Mouse (Mus musculus) cerebellum, postnatal 10 days (tissue): ENCODE results near the gene Evi2.

ENCODE experiments used
- DNase-seq, 2 experiments: peaks; one replicate each; pipeline ENCODE4 v3.0.0; 2021; ENCODE audit warnings: mixed read lengths in 2 of 2

Gene Evi2

DNA sequence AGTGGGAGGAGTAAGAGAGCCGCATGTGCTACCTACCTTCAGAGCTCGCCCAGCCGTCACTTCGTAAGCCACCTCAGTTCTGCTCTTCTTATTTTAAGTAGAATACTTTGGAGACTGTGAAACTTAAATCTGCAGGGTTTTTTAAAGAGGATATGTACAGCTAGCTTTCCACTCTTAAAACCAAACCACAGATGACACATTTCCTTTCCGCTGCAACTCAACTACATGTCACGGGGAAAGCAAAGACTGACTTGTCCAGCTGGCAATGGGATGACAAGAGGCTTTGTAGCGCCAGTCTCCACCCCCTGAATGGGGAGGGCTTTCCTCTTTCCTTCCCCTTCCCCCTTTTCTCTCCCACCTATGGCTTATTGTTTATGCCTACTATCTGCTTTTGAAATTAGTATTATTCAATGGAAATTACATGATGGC lies at the start of gene Evi2, which contains the start of gene Evi2a:
Gene Evi2, minus strand, starts transcription at position 257 of the 429 bp plus-strand sequence.
Gene Evi2a, minus strand, starts transcription at position 277 of the 429 bp plus-strand sequence.
- no peak for DNase-seq

DNA sequence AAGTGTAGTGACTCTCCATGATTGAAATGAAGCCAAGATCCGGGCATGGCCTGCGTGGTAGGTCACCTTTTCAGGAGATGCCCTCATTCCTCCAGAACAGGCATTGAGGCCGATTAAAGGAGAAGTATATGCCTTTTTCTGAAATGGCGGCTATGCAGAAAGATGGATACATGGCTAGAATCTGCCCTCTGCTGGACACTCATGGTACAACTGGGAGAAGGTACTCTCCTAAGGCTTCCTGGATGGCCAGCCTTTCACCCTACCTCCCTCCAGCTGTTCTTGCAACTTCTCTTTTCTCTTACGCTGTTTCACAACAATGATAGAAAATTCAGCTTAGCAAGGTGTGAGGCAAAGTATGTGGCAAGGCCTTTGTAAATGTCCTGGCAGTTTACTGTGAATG lies 47.4 kb upstream of the Evi2 start:
- DNase-seq = peak; percentile 87 to 91

DNA sequence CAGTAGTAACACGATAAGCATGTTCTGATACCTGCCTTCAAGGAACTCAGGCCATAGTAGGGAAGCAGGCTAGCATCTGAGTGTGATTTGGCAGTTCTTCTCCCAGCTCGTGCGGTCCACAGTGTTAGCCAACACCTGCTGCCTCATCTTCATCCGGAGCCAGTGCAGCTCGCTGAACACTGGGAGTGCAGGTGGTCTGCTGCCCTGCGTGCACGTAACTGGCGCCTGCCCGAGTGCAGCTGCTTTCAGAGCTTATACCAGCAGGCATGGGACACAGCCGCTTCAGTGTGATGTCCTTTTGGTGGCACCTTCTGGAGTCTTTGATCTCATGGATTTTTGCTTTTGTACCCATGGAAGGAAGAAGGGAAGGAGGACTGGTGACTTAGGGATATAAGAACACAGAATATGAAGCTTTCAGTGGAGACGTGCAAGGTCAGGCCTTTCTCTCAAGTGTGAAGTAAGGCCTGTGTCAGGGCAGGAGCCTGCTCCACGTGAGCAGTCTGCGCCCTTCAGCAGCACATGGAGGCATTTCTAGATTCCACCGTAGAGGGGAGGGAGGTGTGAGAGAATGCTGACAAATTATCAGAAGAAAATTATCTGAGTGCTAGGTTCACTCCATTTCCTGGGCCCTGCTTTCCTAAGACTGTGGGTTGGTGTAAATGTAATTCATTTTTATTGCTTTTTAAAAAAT lies 45.1 kb upstream of the Evi2 start:
- peak; percentile 63 to 69 for DNase-seq

DNA sequence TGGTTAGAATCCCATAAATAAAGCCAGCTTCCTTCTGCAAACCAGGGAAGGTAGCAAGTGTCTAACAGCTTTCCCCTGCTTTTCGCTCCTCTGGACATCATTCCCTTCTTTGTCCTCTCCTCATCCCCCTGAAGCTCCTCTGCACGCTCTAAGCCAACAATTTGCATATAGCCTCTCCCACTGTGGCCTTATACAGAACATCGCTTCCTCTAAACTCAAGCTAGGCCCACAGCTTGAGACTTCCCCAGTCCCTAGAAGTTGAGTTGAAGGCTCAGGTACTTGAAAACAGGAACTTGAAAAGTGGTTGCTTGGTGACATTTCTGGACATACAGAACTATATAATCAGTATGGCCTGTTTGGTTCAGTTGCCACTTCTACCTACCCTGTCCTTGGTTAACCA lies 43.4 kb upstream of the Evi2 start:
- no peak for DNase-seq

DNA sequence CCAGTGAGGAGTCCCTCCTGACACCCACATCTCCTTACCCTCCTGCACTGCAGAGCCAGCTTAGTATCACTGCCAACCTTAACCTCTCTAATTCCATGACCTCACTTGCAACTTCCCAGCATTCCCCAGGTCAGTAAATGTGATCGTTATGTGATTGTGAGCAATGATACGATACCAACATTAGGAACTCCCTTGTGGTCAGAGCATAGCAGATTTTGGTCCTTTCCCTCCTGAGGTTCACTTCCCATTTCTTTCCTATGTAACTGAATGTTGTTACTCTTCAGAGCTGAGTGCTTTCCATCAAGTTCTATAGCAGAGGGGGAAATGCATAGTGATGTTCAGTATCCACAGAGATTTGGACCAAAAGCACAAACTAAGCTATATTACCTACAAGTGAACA lies 39.9 kb upstream of the Evi2 start:
- DNase-seq = no peak

DNA sequence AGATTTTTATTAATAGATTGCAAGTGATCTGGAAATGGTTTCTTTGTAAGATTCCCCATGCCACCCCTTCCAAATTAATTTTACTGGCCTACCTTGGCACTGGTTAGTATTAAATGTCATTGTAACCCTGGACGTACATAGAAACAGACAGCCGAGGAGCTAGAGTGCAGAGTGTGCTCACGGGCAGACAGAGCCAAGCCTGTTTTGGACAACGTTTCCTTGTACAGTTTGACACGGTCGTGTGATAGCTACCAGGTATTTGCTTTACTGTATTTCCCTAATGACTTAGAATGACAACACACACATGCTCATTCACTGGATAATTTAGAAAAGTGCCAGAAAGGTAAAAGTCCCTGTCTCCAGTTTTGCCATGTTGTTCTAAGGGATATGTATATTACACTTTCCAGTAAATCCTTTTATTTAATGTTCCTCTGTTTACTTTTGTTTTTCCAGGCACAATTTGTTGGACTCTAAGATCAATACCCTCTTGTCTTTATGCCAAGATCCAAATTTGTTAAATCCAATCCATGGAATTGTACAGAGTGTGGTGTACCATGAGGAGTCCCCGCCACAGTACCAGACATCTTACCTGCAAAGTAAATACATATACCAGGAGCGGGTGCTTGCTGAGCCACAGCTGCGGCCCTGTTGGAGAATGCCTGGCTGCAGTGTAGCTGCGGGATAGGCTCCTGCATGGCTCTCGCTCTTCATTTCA lies 38.0 kb upstream of the Evi2 start:
- DNase-seq = no peak

DNA sequence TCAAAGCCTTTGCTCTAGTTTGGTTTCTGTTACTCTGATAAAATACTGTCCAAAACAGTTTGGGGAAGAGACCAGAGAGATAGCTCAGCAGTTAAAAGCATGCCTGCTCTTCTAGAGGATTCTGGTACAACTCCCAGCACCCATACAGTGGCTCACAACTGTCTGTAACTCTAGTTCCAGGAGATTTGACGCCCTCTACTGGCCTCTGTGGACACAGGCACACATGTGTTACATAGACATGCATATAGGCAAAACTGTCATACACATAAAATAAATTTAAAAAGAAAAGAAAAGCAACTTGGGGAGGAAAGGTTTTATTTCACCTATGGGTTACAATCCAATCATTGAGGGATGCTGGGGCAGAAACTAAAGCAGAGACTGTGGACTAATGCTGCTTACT lies 36.6 kb upstream of the Evi2 start:
- no peak for DNase-seq

DNA sequence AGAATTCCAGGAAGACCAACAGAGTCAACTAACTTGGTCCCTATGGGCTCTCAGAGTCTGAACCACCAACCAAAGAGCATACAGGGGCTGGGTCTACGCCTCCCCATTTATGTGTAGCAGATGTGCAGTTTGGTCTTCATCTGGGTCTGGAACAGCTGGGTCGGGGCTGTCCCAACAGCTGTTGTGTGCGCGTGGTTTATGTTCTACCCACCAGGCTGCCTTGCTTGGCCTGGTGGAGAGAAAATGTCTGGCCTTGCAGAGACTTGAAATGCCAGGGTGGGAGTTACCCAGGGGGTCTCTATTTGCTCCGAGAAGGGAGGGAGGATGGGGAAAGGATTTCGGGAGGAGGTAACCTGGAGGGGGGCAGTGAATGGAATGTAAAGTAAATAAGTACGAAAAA lies 33.1 kb upstream of the Evi2 start:
- DNase-seq = no peak

DNA sequence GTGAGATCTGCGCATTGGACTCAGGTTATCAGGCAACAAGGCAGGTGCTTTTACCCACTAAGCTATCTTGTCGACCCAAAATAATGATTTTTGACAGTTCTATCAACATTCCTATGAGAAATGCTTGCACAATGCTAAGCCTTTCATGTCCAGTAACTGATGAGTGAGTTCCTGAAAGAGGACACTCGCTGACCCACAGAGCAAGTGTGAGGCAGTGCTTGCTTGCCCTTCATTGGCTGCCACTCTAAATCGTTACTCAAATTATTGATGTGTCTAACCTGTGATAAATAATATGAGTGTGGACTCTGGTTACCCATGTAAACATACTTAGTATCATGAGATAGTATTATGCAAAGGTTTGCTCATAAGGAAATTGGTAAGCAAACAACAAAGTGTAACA lies 30.1 kb upstream of the Evi2 start:
- DNase-seq = no peak

DNA sequence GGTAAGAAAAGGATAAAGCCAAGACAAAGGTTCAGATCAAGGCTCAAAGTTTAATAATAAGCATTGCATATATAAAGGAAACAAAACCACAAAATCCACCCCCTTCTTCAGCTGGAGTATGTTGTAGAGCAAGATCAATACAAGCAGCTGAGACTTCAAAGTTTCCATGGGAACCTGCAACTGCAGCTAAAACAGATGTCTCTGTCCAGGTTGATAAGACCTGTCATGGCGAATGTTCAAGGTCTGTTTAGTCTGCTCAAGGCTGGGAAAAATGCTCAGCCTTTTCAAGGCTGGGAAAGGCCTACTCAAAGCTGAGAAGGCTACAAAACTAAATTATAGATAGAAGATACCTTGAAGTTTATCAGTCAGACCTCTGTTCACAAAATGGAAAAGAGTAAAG lies 22.2 kb upstream of the Evi2 start:
- DNase-seq = no peak

DNA sequence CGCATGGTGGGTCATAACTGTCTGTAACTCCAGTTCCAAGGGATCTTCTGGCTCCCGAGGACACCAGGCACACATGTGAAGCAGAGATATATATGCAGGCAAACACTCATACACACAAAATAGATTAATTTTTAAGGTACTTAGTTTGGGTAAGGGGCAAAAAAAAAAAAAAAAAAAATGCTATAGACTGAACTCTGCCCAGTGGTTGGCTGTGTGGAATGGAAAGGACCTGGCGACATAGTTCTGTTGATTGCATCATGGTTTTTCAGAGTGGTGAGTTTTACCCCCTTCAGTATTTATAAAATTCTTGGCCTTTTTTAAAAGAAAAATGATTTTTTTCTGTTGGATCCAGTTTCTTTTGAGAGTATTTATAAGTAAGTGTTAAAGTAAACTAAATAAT lies 5.9 kb upstream of the Evi2 start:
- DNase-seq = no peak

DNA sequence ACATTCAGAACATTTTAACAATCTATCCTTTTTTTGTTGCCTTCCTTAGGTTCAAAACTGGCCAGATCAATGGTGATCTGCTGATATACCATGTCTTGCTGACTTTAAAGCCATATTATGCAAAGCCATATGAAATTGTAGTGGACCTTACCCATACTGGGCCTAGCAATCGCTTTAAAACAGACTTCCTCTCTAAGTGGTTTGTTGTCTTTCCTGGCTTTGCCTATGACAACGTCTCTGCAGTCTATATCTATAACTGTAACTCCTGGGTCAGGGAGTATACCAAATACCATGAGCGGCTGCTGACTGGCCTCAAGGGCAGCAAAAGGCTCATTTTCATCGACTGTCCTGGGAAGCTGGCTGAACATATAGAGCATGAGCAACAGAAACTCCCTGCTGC lies 5.2 kb upstream of the Evi2 start:
- DNase-seq = no peak

DNA sequence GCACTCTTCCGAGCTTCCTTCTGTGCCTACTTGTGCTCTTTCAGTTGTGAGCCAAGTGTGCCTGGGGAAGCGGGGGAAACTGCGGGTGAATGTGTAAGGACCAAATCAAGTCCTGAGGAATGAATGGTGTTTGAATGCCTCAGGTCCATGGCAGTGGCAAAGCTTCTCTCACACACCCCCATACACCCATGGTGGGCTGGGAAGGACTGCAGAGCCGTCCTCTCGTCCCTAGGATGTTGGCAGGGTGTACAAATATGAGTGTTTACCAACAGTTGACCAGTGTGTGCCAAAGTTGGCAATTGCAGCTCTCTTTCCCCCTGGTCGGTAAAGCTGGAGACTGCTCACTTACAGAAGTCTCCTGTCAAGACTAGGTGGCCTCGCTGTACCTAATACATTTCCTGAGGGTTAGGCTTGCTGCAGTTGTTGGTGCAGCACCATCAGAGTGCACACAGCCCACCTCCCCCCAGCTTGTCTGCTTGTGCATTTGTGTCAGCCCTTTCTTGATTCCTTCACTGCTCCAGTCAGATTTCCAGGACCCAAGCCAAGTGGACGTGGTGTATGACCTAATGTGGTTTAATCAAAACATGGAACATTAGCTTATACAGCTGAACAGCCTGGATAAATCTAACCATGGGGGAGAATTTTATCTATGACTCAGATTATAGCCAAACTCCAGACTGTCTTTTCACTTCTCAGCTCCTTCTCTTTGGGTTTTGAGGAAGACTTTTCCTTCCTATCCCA lies 3.7 kb upstream of the Evi2 start:
- peak; percentile 65 to 76 for DNase-seq

DNA sequence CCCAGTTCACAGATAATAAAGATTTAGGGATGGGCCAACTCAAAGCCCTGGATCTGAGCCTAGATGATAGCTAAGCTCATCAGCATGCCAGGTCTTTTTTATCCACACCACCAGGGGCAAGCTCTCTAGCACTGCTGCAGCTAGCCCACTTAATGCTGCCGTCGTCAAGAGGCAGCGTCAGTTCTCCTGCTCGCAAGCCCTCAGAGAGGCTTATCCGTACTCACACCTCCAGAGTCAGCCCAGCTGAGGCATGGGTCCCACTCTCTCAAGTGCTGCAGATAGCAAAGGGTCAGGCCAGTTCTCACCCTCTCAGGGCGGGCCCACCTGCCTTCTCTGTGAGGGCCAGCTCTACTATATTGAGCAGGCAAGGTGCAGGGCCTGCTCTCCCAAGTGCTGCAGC lies 2.9 kb upstream of the Evi2 start:
- DNase-seq = peak; percentile 18 to 24

DNA sequence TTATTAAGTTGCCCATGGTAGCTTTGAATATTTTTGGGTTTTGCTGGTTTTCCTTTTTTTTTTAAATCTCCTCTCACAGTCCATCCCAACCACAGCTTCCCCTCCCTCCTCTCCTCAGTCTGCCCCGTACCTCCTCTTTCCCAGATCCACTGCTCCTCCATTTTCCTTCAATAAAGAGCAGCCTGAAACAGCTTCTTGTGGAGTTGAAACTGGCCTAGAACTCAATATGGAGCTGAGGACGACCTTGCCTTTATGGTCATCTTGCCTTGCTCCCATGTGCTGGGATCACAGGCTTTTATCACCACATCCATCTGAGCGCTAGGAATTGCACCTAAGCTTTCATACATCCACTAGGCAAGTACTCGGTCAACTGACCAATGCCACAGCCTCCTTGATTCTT lies 1.1 kb upstream of the Evi2 start:
- no peak for DNase-seq

DNA sequence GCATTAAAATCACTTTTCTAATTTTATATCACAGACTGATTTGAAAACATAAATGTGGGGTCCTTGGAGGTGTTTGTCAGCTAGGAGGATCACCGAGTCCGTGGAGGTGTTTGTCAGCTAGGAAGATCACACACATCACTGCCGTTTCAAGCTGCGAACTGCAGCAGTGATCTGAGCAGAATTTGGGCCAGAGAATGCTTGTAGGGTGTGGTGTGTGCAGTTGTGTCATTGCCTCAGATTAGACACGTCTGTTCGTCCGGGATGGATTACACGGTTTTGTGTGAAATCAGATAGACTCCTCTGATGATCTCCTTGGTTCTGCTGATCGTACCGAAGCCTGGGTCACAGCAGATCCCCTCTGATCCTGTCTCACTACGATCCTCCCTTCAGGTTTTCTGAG lies 385 bp upstream of the Evi2 start:
- DNase-seq = no peak

DNA sequence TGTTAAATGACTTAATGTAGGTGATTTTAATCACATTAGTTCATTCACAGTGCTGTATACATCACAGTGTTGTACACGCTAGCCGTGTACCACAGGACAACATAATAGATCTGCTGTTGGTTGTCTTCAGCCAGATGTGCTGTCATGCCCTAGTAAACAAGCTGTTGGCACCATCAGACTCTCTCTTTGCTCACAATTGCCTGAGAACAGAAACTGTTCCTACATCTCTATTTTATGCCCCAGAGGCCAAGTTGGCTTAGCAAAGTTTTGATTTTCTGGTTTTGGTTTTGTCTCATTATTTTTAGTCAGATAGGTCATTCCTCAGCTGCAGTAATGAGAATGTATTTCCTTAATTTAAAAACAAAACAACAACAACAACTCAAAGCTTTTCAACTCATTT lies 653 bp downstream of the Evi2 start:
- DNase-seq = no peak

DNA sequence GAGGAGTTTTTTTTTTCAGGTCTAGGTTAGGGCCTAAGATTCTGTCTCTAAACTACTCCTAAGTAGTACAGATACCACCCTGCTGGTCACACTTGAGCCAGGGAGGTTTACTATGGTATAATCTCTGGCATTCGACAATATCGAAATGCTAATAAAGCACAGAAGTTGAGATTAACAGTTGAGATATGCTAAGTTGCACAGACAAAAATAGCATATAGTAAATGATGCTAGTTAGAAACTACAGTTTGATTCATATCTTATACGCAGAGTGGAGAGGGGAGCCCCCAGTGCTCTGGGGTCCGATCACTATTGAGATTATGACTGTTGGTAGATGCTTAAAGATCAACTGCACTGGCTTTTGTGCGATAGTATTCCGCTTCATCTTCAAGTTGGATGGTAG lies 1.2 kb downstream of the Evi2 start:
- no peak for DNase-seq

DNA sequence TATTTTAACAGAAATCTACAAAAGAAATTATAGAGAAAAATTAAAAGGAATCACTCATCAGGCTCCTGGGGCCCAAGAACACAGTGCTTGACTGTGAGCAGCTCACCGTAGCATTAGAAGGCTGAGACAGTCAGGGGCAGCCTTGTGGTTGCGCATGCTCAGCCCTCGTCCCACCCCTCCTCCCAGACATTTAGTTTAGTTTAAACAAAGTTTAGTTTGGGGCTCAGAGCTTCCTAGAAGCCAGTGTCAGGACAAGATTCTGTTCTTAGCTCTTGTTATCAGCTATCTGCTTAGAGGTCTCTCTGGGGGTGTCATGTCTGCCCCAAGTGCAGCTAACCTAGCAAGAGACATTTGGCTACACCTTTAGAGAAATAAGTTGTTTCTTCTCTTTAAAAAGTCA lies 1.8 kb downstream of the Evi2 start:
- no peak for DNase-seq

DNA sequence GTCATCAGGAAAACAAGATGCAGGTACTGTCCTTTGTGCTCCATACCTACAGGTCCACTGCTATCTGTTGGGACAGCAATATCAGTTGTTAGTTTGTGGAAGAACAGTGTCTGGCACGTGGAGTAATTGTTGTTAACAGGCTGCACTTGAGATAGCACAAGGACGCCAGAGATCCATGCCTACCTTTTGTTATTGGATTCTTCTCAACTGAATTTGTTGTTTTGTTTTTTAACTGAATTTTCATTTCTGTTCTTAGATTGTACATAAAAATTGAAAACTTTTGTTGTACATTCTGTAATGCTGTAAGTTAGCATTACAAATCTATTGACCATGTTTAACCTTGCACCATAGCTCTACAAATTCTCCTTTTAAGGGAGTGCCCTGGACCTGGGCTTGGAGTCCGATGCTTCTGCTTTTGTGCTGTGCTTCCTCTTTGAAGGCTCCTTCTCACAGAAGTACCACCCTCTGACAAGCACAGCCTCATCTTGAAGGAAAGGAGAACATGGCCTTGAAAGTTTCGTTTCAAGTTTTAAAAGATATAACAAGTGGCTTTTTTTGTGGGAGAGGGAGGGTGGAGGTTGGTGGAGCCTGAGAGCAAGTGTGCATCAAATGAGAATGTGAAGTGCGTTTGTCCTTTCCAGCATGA lies 2.5 kb downstream of the Evi2 start:
- no peak for DNase-seq

DNA sequence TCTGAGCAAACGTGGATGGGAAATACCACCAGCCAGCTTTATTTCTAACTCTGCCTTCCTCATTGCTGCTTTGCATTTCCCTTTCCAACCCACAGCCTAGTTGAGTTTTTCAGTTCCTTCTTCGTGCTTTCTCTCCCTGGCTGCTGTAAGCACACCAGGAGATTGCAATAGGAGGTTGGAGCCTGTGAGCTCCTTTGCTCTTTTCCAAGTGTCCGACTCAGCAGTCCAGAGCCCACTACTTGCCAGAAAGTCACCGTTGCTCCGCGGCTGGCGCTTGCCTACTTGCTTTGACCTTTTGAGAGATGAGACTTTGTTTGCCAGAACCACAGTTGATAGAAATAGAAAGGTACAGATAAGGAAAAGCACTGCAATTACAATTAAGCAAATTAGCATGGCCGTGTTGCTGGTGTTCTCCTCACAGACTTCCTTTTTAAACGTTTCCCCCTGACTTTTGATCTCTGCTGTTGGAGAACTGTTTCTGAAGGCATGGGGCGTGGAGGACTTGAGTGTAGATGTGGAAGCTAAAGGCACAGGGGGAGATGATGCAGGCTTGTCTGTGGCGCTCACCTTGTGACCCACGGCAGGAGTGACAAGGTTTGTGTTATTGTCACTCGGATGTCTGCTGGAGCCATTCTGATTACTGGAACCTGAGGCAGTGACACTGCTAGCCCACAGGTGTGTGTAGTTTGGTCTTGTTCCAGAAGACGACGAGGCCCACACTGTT lies 3.2 kb downstream of the Evi2 start:
- no peak for DNase-seq

DNA sequence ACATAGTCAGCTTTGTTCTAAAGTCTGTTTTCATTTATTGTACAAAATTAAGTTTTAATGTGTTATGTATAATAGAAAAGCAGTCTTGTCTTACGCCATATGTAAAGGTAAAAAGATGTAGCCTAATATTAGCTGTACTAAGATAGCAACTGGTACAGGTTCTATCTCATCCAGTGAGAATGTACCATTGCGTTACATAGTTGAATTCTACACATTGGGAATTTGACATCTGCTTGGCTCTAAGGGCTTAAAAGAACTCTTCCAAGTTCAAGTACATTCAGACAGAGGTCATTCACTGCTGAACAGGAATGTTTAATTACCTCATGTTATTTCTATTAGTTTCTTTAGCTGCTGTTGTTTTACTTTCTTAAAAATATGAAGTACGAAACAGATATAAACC lies 3.8 kb downstream of the Evi2 start:
- DNase-seq = no peak

DNA sequence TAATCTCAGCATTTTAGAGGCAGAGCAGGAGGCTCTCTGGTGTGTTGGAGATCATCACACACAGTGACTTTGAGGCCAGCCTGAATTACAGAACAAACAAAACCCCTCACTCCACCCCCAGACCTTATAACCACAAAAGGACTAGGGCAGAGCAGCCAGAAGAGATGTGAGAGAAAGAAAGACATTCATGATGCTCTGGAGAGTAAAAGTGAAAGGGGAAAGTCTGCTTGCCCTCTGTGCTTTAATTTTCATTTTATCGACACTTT lies 6.1 kb downstream of the Evi2 start:
- no peak for DNase-seq
